Mouse (Mus musculus): ENCODE data around the gene Hmga1. TPM values are rescaled to one million over a fixed set of nuclear protein-coding genes. Genes with fewer than 3 reads are reported as not detected.

Hmga1 gene
- polyA plus RNA-seq, 1 experiment from 2014 or later, result 132 TPM

Other genes with a start within 250 kb of the Hmga1 start
- 2.0 and 2.4 TPM in 2 replicates for gene Grm4, start 35.1 kb upstream of the Hmga1 start, polyA plus RNA-seq (2014; fragmentation: Nextera tagmentation; extraction: Ambion mirVana)
- gene AI413582, start 9.3 kb downstream of the Hmga1 start, polyA plus RNA-seq (2014; fragmentation: Nextera tagmentation; extraction: Ambion mirVana), result 44.6 and 46.2 TPM in 2 replicates
- gene Nudt3, start 67.0 kb downstream of the Hmga1 start, polyA plus RNA-seq (2014; fragmentation: Nextera tagmentation; extraction: Ambion mirVana), result 175 and 178 TPM in 2 replicates
- gene RPS10-NUDT3, start 78.7 kb downstream of the Hmga1 start, polyA plus RNA-seq (2014; fragmentation: Nextera tagmentation; extraction: Ambion mirVana), result not detected in 2 replicates
- 603 and 789 TPM in 2 replicates for gene Rps10, start 80.2 kb downstream of the Hmga1 start, polyA plus RNA-seq (2014; fragmentation: Nextera tagmentation; extraction: Ambion mirVana)
- gene Pacsin1, start 99.0 kb downstream of the Hmga1 start, polyA plus RNA-seq (2014; fragmentation: Nextera tagmentation; extraction: Ambion mirVana), result 22.2 and 25.2 TPM in 2 replicates
- 0.44 TPM in 1 of 2 replicates, not detected in the other for gene Spdef, start 172.5 kb downstream of the Hmga1 start, polyA plus RNA-seq (2014; fragmentation: Nextera tagmentation; extraction: Ambion mirVana)

Data from forebrain, embryonic 14.5 days (tissue).